Mouse (Mus musculus) myocyte (in vitro differentiated cells): ENCODE data around the gene Dyrk1b. TPM values are rescaled to one million over a fixed set of nuclear protein-coding genes. Genes with fewer than 3 reads are reported as not detected.

Experiments
- H3K27me3 ChIP-seq: one replicate; pipeline ENCODE4 v1.6.1; 2011; ENCODE audit not compliant: control insufficient read depth, insufficient read depth, insufficient read length
- H3K36me3 ChIP-seq: one replicate; pipeline ENCODE4 v1.6.1; 2011; ENCODE audit not compliant: control insufficient read depth, insufficient read depth
- H3K4me2 ChIP-seq: one replicate; pipeline ENCODE4 v1.6.1; 2011; ENCODE audit warnings: low read depth, control low read depth
- H3K4me3 ChIP-seq: one replicate; pipeline ENCODE4 v1.5.1; 2011; ENCODE audit warnings: mild to moderate bottlenecking, control low read depth, moderate library complexity
- H3K79me2 ChIP-seq: one replicate; pipeline ENCODE4 v1.6.1; 2011; ENCODE audit not compliant: control insufficient read depth, insufficient read depth
- H3ac ChIP-seq: one replicate; pipeline ENCODE4 v1.6.1; 2011; ENCODE audit not compliant: control insufficient read depth, insufficient read length
- CEBPB ChIP-seq: IDR thresholded peaks from 2 replicates; pipeline ENCODE4 v1.6.1; 2011; ENCODE audit warnings: mild to moderate bottlenecking, moderate library complexity; ENCODE audit not compliant: poor library complexity, insufficient read depth, severe bottlenecking
- E2F4 ChIP-seq: IDR thresholded peaks from one replicate; pipeline ENCODE4 v1.6.1; 2011; ENCODE audit warnings: mild to moderate bottlenecking, control low read depth, moderate library complexity; ENCODE audit not compliant: insufficient read depth
- MAX ChIP-seq: IDR thresholded peaks from one replicate; pipeline ENCODE4 v1.6.1; 2011; ENCODE audit warnings: low read depth, mild to moderate bottlenecking, control low read depth
- MYOD1 ChIP-seq, 3 experiments: IDR thresholded peaks; one replicate each; pipeline ENCODE4 v1.6.1; 2011; ENCODE audit warnings: control low read depth in 2 of 3, low read depth in 2 of 3, mild to moderate bottlenecking in 2 of 3, moderate library complexity in 1 of 3; ENCODE audit not compliant: insufficient read length in 2 of 3, control insufficient read depth in 1 of 3
- MYOG ChIP-seq, 3 experiments: IDR thresholded peaks; one replicate each; pipeline ENCODE4 v1.6.1; 2011; ENCODE audit warnings: control low read depth in 2 of 3, low read depth in 2 of 3, mild to moderate bottlenecking in 2 of 3; ENCODE audit not compliant: insufficient read length in 2 of 3, control insufficient read depth in 1 of 3, insufficient read depth in 1 of 3
- POLR2A ChIP-seq: IDR thresholded peaks from one replicate; pipeline ENCODE4 v1.6.1; 2011; ENCODE audit warnings: low read depth, mild to moderate bottlenecking, control low read depth, moderate library complexity; ENCODE audit not compliant: insufficient read length
- POLR2AphosphoS2 ChIP-seq: IDR thresholded peaks from one replicate; pipeline ENCODE4 v1.6.1; 2011; ENCODE audit warnings: low read depth, control low read depth; ENCODE audit not compliant: insufficient read length
- REST ChIP-seq: IDR thresholded peaks from one replicate; pipeline ENCODE4 v1.6.1; 2011; ENCODE audit warnings: mild to moderate bottlenecking, control low read depth, moderate library complexity; ENCODE audit not compliant: insufficient read depth, insufficient read length
- SRF ChIP-seq: IDR thresholded peaks from one replicate; pipeline ENCODE4 v1.6.1; 2011; ENCODE audit warnings: low read depth; ENCODE audit not compliant: control insufficient read depth, insufficient read length
- TCF12 ChIP-seq: IDR thresholded peaks from one replicate; pipeline ENCODE4 v1.6.1; 2011; ENCODE audit warnings: mild to moderate bottlenecking, control low read depth; ENCODE audit not compliant: poor library complexity, insufficient read depth, severe bottlenecking
- TCF3 ChIP-seq: IDR thresholded peaks from one replicate; pipeline ENCODE4 v1.6.1; 2011; ENCODE audit warnings: low read depth, control low read depth; ENCODE audit not compliant: insufficient read length
- USF1 ChIP-seq: IDR thresholded peaks from one replicate; pipeline ENCODE4 v1.6.1; 2011; ENCODE audit warnings: low read depth, mild to moderate bottlenecking, control low read depth, moderate library complexity
- polyA plus RNA-seq: library from polyadenylated mRNA; unstranded; fragments of >200 nt; fragmentation: generic; extraction: Trizol; gene quantifications from one replicate; pipeline ENCODE4 v1.2.1, GENCODE M21; 2012; ENCODE audit warnings: missing spikeins

The Dyrk1b gene
- polyA plus RNA-seq, 1 experiment, result 25.1 TPM

GRCm38 (mm10) chr7:28169489-28170422, 9.5 kb upstream of the Dyrk1b start, which contains the start of gene Fbl:
Fbl (plus strand) TSS chr7:28169710.
- H3K79me2 ChIP-seq, result peaks cover 47% of the 10 kb centered on the region
- peak within 1 kb of the TSS; percentile 86 for H3ac ChIP-seq
- H3K36me3 ChIP-seq, result no peaks in the 10 kb centered on the region
- H3K4me2 ChIP-seq, result peak within 1 kb of the TSS; percentile 98
- H3K4me3 ChIP-seq, result peak within 1 kb of the TSS; percentile 81
- H3K27me3 ChIP-seq, result no peaks in the 10 kb centered on the region
- peak; percentile 19 for TF ChIP-seq SRF
- TF ChIP-seq CEBPB, result no peak
- TF ChIP-seq E2F4, result peak; percentile 44
- no peak for TF ChIP-seq MYOD1 (IDR thresholded peaks at IDR 0.05; ENCODE audit: control insufficient read depth in 1 of 3, insufficient read length in 2 of 3, low read depth in 2 of 3)
- TF ChIP-seq POLR2AphosphoS2, result peak; percentile 85
- peak; percentile 46 for TF ChIP-seq MAX
- TF ChIP-seq TCF3, result no peak
- TF ChIP-seq POLR2A, result peak; percentile 93
- TF ChIP-seq MYOG (IDR thresholded peaks at IDR 0.05; ENCODE audit: control insufficient read depth in 1 of 3, insufficient read depth in 1 of 3, insufficient read length in 2 of 3, low read depth in 2 of 3), result no peak
- peak; percentile 23 for TF ChIP-seq USF1
- no peak for TF ChIP-seq TCF12
- TF ChIP-seq REST, result no peak

- no peak for TF ChIP-seq MYOD1 (IDR thresholded peaks at IDR 0.05; ENCODE audit: control insufficient read depth in 1 of 3, insufficient read length in 2 of 3, low read depth in 2 of 3)
- Histone ChIP-seq H3K4me3 (no peak overlapping the region), H3K79me2 (peaks cover 43% of the 10 kb centered on the region), H3K4me2 (no peak overlapping the region), H3ac (no peak overlapping the region), H3K36me3 (peaks cover 14% of the 10 kb centered on the region), H3K27me3 (no peaks in the 10 kb centered on the region)
These were observed 3.9 kb upstream of the Dyrk1b start for GRCm38 (mm10) chr7:28175358-28175757.

- TF ChIP-seq USF1, result no peak
- peak in 2 of 3 experiments; percentile 54 to 72 for TF ChIP-seq MYOG (IDR thresholded peaks at IDR 0.05; ENCODE audit: control insufficient read depth in 1 of 3, insufficient read depth in 1 of 3, insufficient read length in 2 of 3, low read depth in 2 of 3)
- TF ChIP-seq E2F4, result no peak
- peak in 2 of 3 experiments; percentile 80 to 98 for TF ChIP-seq MYOD1 (IDR thresholded peaks at IDR 0.05; ENCODE audit: control insufficient read depth in 1 of 3, insufficient read length in 2 of 3, low read depth in 2 of 3)
- peak; percentile 46 for TF ChIP-seq POLR2AphosphoS2
- peak overlapping the region; percentile 79 for H3ac ChIP-seq
- no peaks in the 10 kb centered on the region for H3K27me3 ChIP-seq
- H3K4me3 ChIP-seq, result peak overlapping the region; percentile 46
- H3K4me2 ChIP-seq, result peak overlapping the region; percentile 88
- peaks cover 6% of the 10 kb centered on the region for H3K79me2 ChIP-seq
- H3K36me3 ChIP-seq, result peaks cover 30% of the 10 kb centered on the region
These were observed 590 bp downstream of the Dyrk1b start for GRCm38 (mm10) chr7:28179741-28180377.

GRCm38 (mm10) chr7:28180890-28181289, 1.6 kb downstream of the Dyrk1b start:
- H3K4me2 ChIP-seq, result peak overlapping the region; percentile 88
- no peaks in the 10 kb centered on the region for H3K27me3 ChIP-seq
- peak overlapping the region; percentile 79 for H3ac ChIP-seq
- peak overlapping the region; percentile 46 for H3K4me3 ChIP-seq
- no peak for TF ChIP-seq MAX
- TF ChIP-seq SRF, result no peak
- no peak for TF ChIP-seq MYOD1 (IDR thresholded peaks at IDR 0.05; ENCODE audit: control insufficient read depth in 1 of 3, insufficient read length in 2 of 3, low read depth in 2 of 3)
- TF ChIP-seq MYOG (IDR thresholded peaks at IDR 0.05; ENCODE audit: control insufficient read depth in 1 of 3, insufficient read depth in 1 of 3, insufficient read length in 2 of 3, low read depth in 2 of 3), result no peak
- TF ChIP-seq POLR2AphosphoS2, result no peak
- no peak for TF ChIP-seq REST
- H3K79me2 ChIP-seq, result peaks cover 6% of the 10 kb centered on the region
- H3K36me3 ChIP-seq, result peaks cover 30% of the 10 kb centered on the region

GRCm38 (mm10) chr7:28181376-28181775, 2.1 kb downstream of the Dyrk1b start:
- H3K27me3 ChIP-seq, result no peaks in the 10 kb centered on the region
- peak overlapping the region; percentile 88 for H3K4me2 ChIP-seq
- peaks cover 6% of the 10 kb centered on the region for H3K79me2 ChIP-seq
- TF ChIP-seq E2F4, result no peak
- no peak for TF ChIP-seq POLR2A
- no peak for TF ChIP-seq MYOD1 (IDR thresholded peaks at IDR 0.05; ENCODE audit: control insufficient read depth in 1 of 3, insufficient read length in 2 of 3, low read depth in 2 of 3)
- TF ChIP-seq USF1, result no peak
- no peak for TF ChIP-seq TCF3
- TF ChIP-seq MAX, result no peak
- TF ChIP-seq SRF, result no peak
- TF ChIP-seq TCF12, result no peak
- TF ChIP-seq CEBPB, result no peak
- TF ChIP-seq MYOG (IDR thresholded peaks at IDR 0.05; ENCODE audit: control insufficient read depth in 1 of 3, insufficient read depth in 1 of 3, insufficient read length in 2 of 3, low read depth in 2 of 3), result no peak
- no peak for TF ChIP-seq POLR2AphosphoS2
- TF ChIP-seq REST, result no peak
- no peak overlapping the region for H3K4me3 ChIP-seq
- H3K36me3 ChIP-seq, result peaks cover 30% of the 10 kb centered on the region
- no peak overlapping the region for H3ac ChIP-seq
